6 mouse cellular contexts compared by ENCODE assay signal in the genomic region with DNA sequence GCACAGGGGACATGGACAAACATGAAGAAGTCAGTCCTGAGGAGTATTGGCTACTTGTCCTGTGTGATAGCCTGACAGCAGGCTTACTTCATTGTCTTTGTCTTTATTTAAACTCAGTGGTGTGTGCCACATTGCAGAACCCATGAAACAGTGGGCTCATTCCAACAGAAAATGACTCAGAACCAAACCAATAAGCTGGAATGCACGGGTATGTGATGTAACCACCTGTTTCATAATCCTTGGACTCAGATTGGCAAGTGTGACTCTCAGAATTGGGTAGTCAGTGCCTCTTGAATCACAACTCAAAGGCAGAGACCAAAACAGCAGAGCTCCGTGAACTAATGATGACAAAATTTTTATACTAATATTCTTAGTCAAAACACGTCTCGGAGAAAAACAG.
DNase-seq lines count a peak whose midpoint lies in the region.

No protein-coding gene starts in this region.

- DNase-seq in 3134 (ENCODE audit: extremely low read depth, insufficient read length, low spot score): peak; percentile 32
- peak; percentile 87 for DNase-seq in Muller cell, postnatal 12 days (ENCODE audit: inconsistent ontology term)
- DNase-seq in adipocyte (ENCODE audit: low spot score): peak; percentile 55
- DNase-seq in adrenal gland, postnatal 10 days: peak; percentile 5
- peak; percentile 40 for DNase-seq in fibroblast of lung, adult 2 months (ENCODE audit: low read depth)
- peak; percentile 1 for DNase-seq in lung, postnatal 36 days

Comparison
In these comparisons a context has a peak if more than half of its experiments do, and no peak if none do; other contexts are left out.
1. Peak in every context shown above with its lines: DNase-seq.
2. DNase-seq: peak in every context shown above with its lines; median percentile 87 in Muller cell, postnatal 12 days; 55 in adipocyte; 40 in fibroblast of lung, adult 2 months; 32 in 3134; 5 in adrenal gland, postnatal 10 days; 1 in lung, postnatal 36 days.